Mouse (Mus musculus) embryonic fibroblast, embryonic 13.5 days (primary cell): ENCODE results near the gene Mdk.

Experiments
- CTCF ChIP-seq: IDR thresholded peaks from 2 replicates; pipeline ENCODE4 v1.5.1; 2011; ENCODE audit warnings: mild to moderate bottlenecking, control low read depth, low read length, moderate library complexity, borderline replicate concordance; ENCODE audit not compliant: insufficient read depth
- POLR2A ChIP-seq: IDR thresholded peaks from 2 replicates; pipeline ENCODE4 v1.6.1; 2011; ENCODE audit warnings: low read depth, mild to moderate bottlenecking, control low read depth, low read length, moderate library complexity

GRCm38 (mm10) chr2:91904618-91905307, 27.3 kb downstream of the Mdk start:
- TF ChIP-seq CTCF (no peak), POLR2A (no peak)
